Mouse (Mus musculus): ENCODE measurements around the gene Lrrd1. TPM values are rescaled to one million over a fixed set of nuclear protein-coding genes. Genes with fewer than 3 reads are reported as not detected.
"Not testable (repeated sequence)": the region's sequence is repeated elsewhere in the genome, so short reads cannot be mapped to it uniquely, and the experiment has no call there.

The Lrrd1 gene
- polyA plus RNA-seq (2015; fragmentation: Nextera tagmentation; extraction: Ambion mirVana): not detected in 2 replicates

GRCm38 (mm10) chr5:3845026-3845425 is at the start of gene Lrrd1:
Lrrd1 (plus strand) TSS chr5:3845173.
- H3K9ac ChIP-seq (ENCODE audit: low read depth, low read length): no peak within 1 kb of the TSS
- H3K9me3 ChIP-seq (ENCODE audit: control insufficient read depth): no peaks in the 10 kb centered on the region

DNA sequence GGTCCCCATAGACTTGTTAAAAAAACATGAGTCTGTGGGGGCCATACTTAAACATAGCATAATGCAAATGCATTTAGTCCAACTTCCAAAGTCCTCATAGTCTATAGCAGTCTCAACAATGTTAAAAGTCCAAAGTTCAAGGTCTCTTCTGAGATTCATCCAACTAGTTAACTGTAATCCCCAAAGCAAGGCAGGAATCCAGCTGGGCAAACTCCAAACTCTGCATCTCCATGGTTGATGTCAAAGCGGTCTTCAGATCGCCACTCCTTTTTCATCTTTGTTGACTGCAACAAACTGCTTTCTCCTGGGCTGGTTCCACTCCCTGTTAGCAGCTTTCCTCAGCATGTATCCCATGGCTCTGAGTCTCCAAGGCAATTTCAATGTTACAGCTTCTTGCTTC is 47.9 kb upstream of the Lrrd1 start:
- H3K36me3 ChIP-seq (ENCODE audit: control insufficient read depth, insufficient read depth); ATAC-seq; H3K9ac ChIP-seq (ENCODE audit: low read depth, low read length); H3K4me1 ChIP-seq (replicated peaks; ENCODE audit: control insufficient read depth, insufficient read depth, low read length); H3K9me3 ChIP-seq (ENCODE audit: control insufficient read depth); H3K4me2 ChIP-seq (replicated peaks; ENCODE audit: low read depth); H3K27ac ChIP-seq (ENCODE audit: low read depth, low read length); H3K27me3 ChIP-seq (replicated peaks; ENCODE audit: control insufficient read depth, insufficient read depth, low read length); H3K4me3 ChIP-seq (ENCODE audit: low read depth, low read length): not testable (repeated sequence)
- WGBS: 82% methylated on average over 2 of the region's 2 CpGs

More at GRCm38 (mm10) chr5:3845026-3845425, at the start of gene Lrrd1:
- peaks cover 10% of the 10 kb centered on the region; the same call in 1 of the 2 replicates for H3K36me3 ChIP-seq (ENCODE audit: control insufficient read depth, insufficient read depth)
- H3K4me3 ChIP-seq (ENCODE audit: low read depth, low read length): 0 out of 2 replicates have a peak within 1 kb of the TSS, but pooled peaks have one; percentile 11
- peak within 1 kb of the TSS; percentile 44 for H3K4me2 ChIP-seq (replicated peaks; ENCODE audit: low read depth)
- H3K27ac ChIP-seq (ENCODE audit: low read depth, low read length): no peak within 1 kb of the TSS
- H3K4me1 ChIP-seq (replicated peaks; ENCODE audit: control insufficient read depth, insufficient read depth, low read length): no peaks in the 10 kb centered on the region
- no peak for TF ChIP-seq CTCF (IDR thresholded peaks at IDR 0.05; ENCODE audit: low read depth)
- 6% methylated on average over 24 of the region's 24 CpGs for WGBS
- no peak for ATAC-seq
- no peaks in the 10 kb centered on the region for H3K27me3 ChIP-seq (replicated peaks; ENCODE audit: control insufficient read depth, insufficient read depth, low read length)

DNA sequence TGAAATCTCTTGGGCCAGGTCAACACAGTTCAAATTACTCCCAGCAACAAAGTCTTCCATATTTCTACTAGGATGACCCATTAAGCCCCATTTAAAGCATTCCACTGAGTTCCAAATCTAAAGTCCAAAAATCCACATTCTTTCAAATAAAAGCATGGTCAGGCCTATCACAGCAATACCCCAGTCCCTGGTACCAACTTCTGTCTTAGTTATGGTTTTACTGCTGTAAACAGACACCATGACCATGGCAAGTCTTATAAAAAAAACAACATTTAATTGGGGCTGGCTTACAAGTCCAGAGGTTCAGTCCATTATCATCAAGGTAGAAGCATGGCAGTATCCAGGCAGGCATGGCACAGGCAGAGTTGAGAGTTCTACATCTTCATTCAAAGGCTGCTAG is 46.3 kb upstream of the Lrrd1 start:
- H3K4me2 ChIP-seq (replicated peaks; ENCODE audit: low read depth); H3K27me3 ChIP-seq (replicated peaks; ENCODE audit: control insufficient read depth, insufficient read depth, low read length); H3K4me1 ChIP-seq (replicated peaks; ENCODE audit: control insufficient read depth, insufficient read depth, low read length); ATAC-seq; H3K9ac ChIP-seq (ENCODE audit: low read depth, low read length); H3K4me3 ChIP-seq (ENCODE audit: low read depth, low read length); H3K9me3 ChIP-seq (ENCODE audit: control insufficient read depth); H3K27ac ChIP-seq (ENCODE audit: low read depth, low read length); H3K36me3 ChIP-seq (ENCODE audit: control insufficient read depth, insufficient read depth): not testable (repeated sequence)

GRCm38 (mm10) chr5:3800041-3800440 is 44.9 kb upstream of the Lrrd1 start:
- H3K27me3 ChIP-seq (replicated peaks; ENCODE audit: control insufficient read depth, insufficient read depth, low read length): no peaks in the 10 kb centered on the region
- 80% methylated on average over 1 of the region's 1 CpGs for WGBS
- H3K4me1 ChIP-seq (replicated peaks; ENCODE audit: control insufficient read depth, insufficient read depth, low read length): 0 out of 2 replicates have a peak, but pooled peaks cover 2% of the 10 kb centered on the region
- no peak for ATAC-seq
- TF ChIP-seq CTCF (IDR thresholded peaks at IDR 0.05; ENCODE audit: low read depth): no peak
- H3K9ac ChIP-seq (ENCODE audit: low read depth, low read length): no peak overlapping the region
- H3K36me3 ChIP-seq (ENCODE audit: control insufficient read depth, insufficient read depth): no peaks in the 10 kb centered on the region
- H3K4me3 ChIP-seq (ENCODE audit: low read depth, low read length): no peak overlapping the region
- no peaks in the 10 kb centered on the region for H3K9me3 ChIP-seq (ENCODE audit: control insufficient read depth)
- no peak overlapping the region for H3K27ac ChIP-seq (ENCODE audit: low read depth, low read length)
- no peak overlapping the region for H3K4me2 ChIP-seq (replicated peaks; ENCODE audit: low read depth)

GRCm38 (mm10) chr5:3800881-3801280 is 44.1 kb upstream of the Lrrd1 start:
- 52% methylated on average over 4 of the region's 4 CpGs for WGBS
- 0 out of 2 replicates have a peak, but pooled peaks have one; percentile 24 for ATAC-seq
- Histone ChIP-seq H3K4me1 (replicated peaks; ENCODE audit: control insufficient read depth, insufficient read depth, low read length) (0 out of 2 replicates have a peak, but pooled peaks cover 2% of the 10 kb centered on the region), H3K27me3 (replicated peaks; ENCODE audit: control insufficient read depth, insufficient read depth, low read length) (no peaks in the 10 kb centered on the region), H3K9ac (ENCODE audit: low read depth, low read length) (no peak overlapping the region), H3K27ac (ENCODE audit: low read depth, low read length) (no peak overlapping the region), H3K4me2 (replicated peaks; ENCODE audit: low read depth) (peak overlapping the region; percentile 90; the same call in 1 of the 2 replicates), H3K9me3 (ENCODE audit: control insufficient read depth) (no peaks in the 10 kb centered on the region), H3K36me3 (ENCODE audit: control insufficient read depth, insufficient read depth) (no peaks in the 10 kb centered on the region), H3K4me3 (ENCODE audit: low read depth, low read length) (no peak overlapping the region)
- TF ChIP-seq CTCF (IDR thresholded peaks at IDR 0.05; ENCODE audit: low read depth): no peak

DNA sequence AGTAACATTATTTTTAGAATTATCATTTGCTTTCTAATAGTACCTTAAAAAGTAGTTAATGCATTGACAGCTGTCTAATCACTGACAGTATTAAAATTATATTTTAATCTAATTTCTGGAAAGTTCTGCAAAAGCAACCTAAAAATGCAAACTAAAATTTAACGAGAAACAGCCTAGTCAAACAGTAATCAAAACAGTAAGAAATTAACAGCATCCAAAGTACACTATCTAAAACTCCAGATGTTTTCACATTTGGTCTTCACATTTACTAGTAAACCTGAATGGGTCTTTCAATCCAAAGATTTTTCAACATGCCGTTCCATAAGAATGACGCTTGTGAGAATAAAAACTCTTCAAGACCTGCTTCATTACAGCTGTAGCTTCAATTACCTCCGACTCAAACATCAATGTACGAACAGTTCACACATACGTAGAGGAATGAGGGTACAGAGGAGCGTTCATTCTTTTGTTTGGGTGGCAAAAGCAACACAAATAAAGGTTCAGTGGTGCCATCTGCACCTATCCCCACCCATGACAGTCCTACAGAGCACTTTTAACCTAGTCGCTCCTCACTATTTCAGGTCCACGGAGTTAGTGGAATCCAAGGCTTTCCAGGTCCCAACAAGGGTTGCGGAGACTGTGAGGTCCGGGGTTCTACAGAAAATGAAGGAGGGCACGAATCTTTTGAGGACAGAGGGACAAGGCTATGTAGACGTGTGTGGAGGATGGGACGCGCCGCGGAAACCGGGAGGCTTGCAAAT is 43.1 kb upstream of the Lrrd1 start:
- H3K36me3 ChIP-seq (ENCODE audit: control insufficient read depth, insufficient read depth): no peaks in the 10 kb centered on the region
- H3K27ac ChIP-seq (ENCODE audit: low read depth, low read length): peak overlapping the region; percentile 84
- ATAC-seq: no peak
- WGBS: 5% methylated on average over 18 of the region's 18 CpGs
- H3K4me2 ChIP-seq (replicated peaks; ENCODE audit: low read depth): peak overlapping the region; percentile 90
- no peaks in the 10 kb centered on the region for H3K9me3 ChIP-seq (ENCODE audit: control insufficient read depth)
- no peak for TF ChIP-seq CTCF (IDR thresholded peaks at IDR 0.05; ENCODE audit: low read depth)
- H3K4me3 ChIP-seq (ENCODE audit: low read depth, low read length): peak overlapping the region; percentile 77
- H3K4me1 ChIP-seq (replicated peaks; ENCODE audit: control insufficient read depth, insufficient read depth, low read length): 0 out of 2 replicates have a peak, but pooled peaks cover 2% of the 10 kb centered on the region
- H3K9ac ChIP-seq (ENCODE audit: low read depth, low read length): peak overlapping the region; percentile 68
- H3K27me3 ChIP-seq (replicated peaks; ENCODE audit: control insufficient read depth, insufficient read depth, low read length): no peaks in the 10 kb centered on the region
